Mouse (Mus musculus) liver, postnatal 0 days (tissue): ENCODE results near the gene Glra4. TPM values are rescaled to one million over a fixed set of nuclear protein-coding genes. Genes with fewer than 3 reads are reported as not detected.
A peak's percentile ranks its signal among the peaks of the same experiment; 100 is the strongest.

ENCODE experiments used
- ATAC-seq: fragments of 200-750 bp; cut with Nextera tagmentation; 2 replicates; pipeline ENCODE4 v1.8.0; 2017; ENCODE audit warnings: mild to moderate bottlenecking, moderate library complexity
- DNase-seq: peaks from one replicate; pipeline ENCODE4 v3.0.0-alpha.2; 2016
- H3K27ac ChIP-seq: fragments of 300-500 bp; sonication (generic); 2 replicates; pipeline ENCODE4 v1.5.1; 2014; ENCODE audit warnings: antibody characterized with exemption, moderate library complexity, mild to moderate bottlenecking, low read depth
- H3K27me3 ChIP-seq: fragments of 300-500 bp; sonication (generic); 2 replicates; pipeline ENCODE4 v1.6.1; 2014; ENCODE audit warnings: low read length, control low read depth, mixed read lengths; ENCODE audit not compliant: insufficient read depth
- H3K36me3 ChIP-seq: fragments of 300-500 bp; sonication (generic); replicated peaks from 2 replicates; pipeline ENCODE4 v1.6.1; 2014; ENCODE audit warnings: mild to moderate bottlenecking, control low read depth, low read length, moderate library complexity, mixed read lengths; ENCODE audit not compliant: insufficient read depth
- H3K4me1 ChIP-seq: fragments of 300-500 bp; sonication (generic); 2 replicates; pipeline ENCODE4 v1.6.1; 2014; ENCODE audit warnings: antibody characterized with exemption, mild to moderate bottlenecking, control low read depth; ENCODE audit not compliant: insufficient read depth
- H3K4me2 ChIP-seq: fragments of 300-500 bp; sonication (generic); 2 replicates; pipeline ENCODE4 v1.6.1; 2014; ENCODE audit warnings: low read depth, mild to moderate bottlenecking, low read length, moderate library complexity, mixed read lengths
- H3K4me3 ChIP-seq: fragments of 300-500 bp; sonication (generic); 2 replicates; pipeline ENCODE4 v1.5.1; 2014; ENCODE audit warnings: low read depth, low read length
- H3K9ac ChIP-seq: fragments of 300-500 bp; sonication (generic); replicated peaks from 2 replicates; pipeline ENCODE4 v1.6.1; 2014; ENCODE audit warnings: mild to moderate bottlenecking, moderate library complexity
- H3K9me3 ChIP-seq: fragments of 300-500 bp; sonication (generic); 2 replicates; pipeline ENCODE4 v1.6.1; 2016; ENCODE audit warnings: mild to moderate bottlenecking, control low read depth, low read length, mixed read lengths
- CTCF ChIP-seq: sonication (generic); IDR thresholded peaks from 2 replicates; pipeline ENCODE4 v1.5.1; 2016; ENCODE audit warnings: antibody characterized with exemption, low read depth
- EP300 ChIP-seq: IDR thresholded peaks from 2 replicates; pipeline ENCODE4 v1.6.1; 2016; ENCODE audit warnings: antibody characterized with exemption, low read depth, mild to moderate bottlenecking
- WGBS: fragments of 180-500 bp; shearing (Covaris S2); extraction: QIAGEN DNeasy Blood & Tissue Kit; methylation state at CpG from one replicate; pipeline ENCODE4 v1.1.7; 2014; ENCODE audit not compliant: insufficient replicate concordance; 5-methylcytosine and 5-hydroxymethylcytosine counted together
- polyA plus RNA-seq: library from polyadenylated mRNA; unstranded; fragments of >200 nt; fragmentation: Nextera tagmentation; extraction: Ambion mirVana; gene quantifications from 2 replicates; pipeline ENCODE4 v1.2.1, GENCODE M21; 2015

The Glra4 gene
- polyA plus RNA-seq, 1 experiment from 2014 or later, result not detected

GRCm38 (mm10) chrX:136708168-136708681 lies 71.7 kb downstream of the Glra4 start:
- peak; percentile 45 for ATAC-seq
- Histone ChIP-seq H3K4me3 (peak overlapping the region; percentile 50), H3K36me3 (no peaks in the 10 kb centered on the region), H3K9me3 (no peaks in the 10 kb centered on the region), H3K27me3 (peaks cover 7% of the 10 kb centered on the region; the same call in 1 of the 2 replicates), H3K9ac (peak overlapping the region; percentile 64), H3K27ac (0 out of 2 replicates have a peak overlapping the region, but pooled peaks have one; percentile 16), H3K4me1 (no peaks in the 10 kb centered on the region), H3K4me2 (peak overlapping the region; percentile 67)
- WGBS, result 20% methylated on average over 16 of the region's 18 CpGs
- no peak for TF ChIP-seq EP300
- TF ChIP-seq CTCF, result no peak
- peak; percentile 15 for DNase-seq

Other genes starting within 250 kb of the Glra4 start
- gene Kir3dl2, start 236.1 kb downstream of the Glra4 start, polyA plus RNA-seq, result not detected in 2 replicates
- not detected in 2 replicates for gene Tceal3, start 189.3 kb downstream of the Glra4 start, polyA plus RNA-seq
- 0.96 and 0.97 TPM in 2 replicates for gene Tceal1, start 72.2 kb downstream of the Glra4 start, polyA plus RNA-seq
- 150 and 163 TPM in 2 replicates for gene Morf4l2, start 36.5 kb downstream of the Glra4 start, polyA plus RNA-seq
- gene Plp1, start 42.5 kb upstream of the Glra4 start, polyA plus RNA-seq, result 0.18 and 0.26 TPM in 2 replicates
- not detected in 2 replicates for gene Rab9b, start 88.6 kb upstream of the Glra4 start, polyA plus RNA-seq
- not detected in 2 replicates for gene H2bfm, start 147.2 kb upstream of the Glra4 start, polyA plus RNA-seq
- 12.9 and 16.1 TPM in 2 replicates for gene Tmsb15b2, start 195.4 kb upstream of the Glra4 start, polyA plus RNA-seq
- 0.45 and 1.3 TPM in 2 replicates for gene Tmsb15l, start 196.7 kb upstream of the Glra4 start, polyA plus RNA-seq
- 8.7 and 9.1 TPM in 2 replicates for gene Tmsb15b1, start 196.7 kb upstream of the Glra4 start, polyA plus RNA-seq
- 0.21 and 0.25 TPM in 2 replicates for gene Zcchc18, start 213.0 kb upstream of the Glra4 start, polyA plus RNA-seq